In the genomic region with DNA sequence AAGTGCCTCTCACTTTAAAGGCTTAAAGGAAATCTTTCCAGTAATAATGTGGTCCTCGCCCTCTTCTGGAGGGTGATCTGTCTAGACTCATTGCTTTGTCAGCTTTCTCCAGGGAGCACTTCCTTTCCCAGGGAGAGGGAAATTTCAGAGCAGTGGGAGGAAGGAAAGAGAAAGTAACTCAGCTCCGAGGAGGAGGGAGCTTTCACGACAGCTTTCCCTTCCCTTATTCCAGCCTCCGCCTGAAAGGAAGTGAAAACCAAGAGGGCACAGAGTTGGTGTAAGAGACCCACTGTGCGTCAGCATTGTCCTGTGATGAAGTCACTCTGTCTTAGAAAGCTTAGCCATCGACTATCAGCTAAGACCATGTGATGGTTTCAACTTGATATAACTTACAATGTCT, we compare ENCODE assay signal across 12 mouse cellular contexts. TPM values are rescaled to one million over a fixed set of nuclear protein-coding genes. Genes with fewer than 3 reads are reported as not detected.
DNase-seq lines count a peak whose midpoint lies in the region; ATAC-seq lines count a peak whose summit lies in the region.
"Had no signal": no experiment of that assay in that cellular context is flagged by ENCODE, and none has a peak within 500 bp of the region (broad histone marks: within the 10 kb centered on the region; RNA-seq: fewer than 3 reads in every experiment).

No protein-coding gene starts in this region.

- no peak overlapping the region for H3K4me3 ChIP-seq in lung, embryonic 15.5 days
- no peak overlapping the region for H3K4me3 ChIP-seq in heart, embryonic 12.5 days
- no peak overlapping the region for H3K4me3 ChIP-seq in limb, embryonic 10.5 days
- H3K4me3 ChIP-seq: layer of hippocampus, adult 2 months; midbrain, embryonic 13.5 days had no signal

- no peak overlapping the region for H3K27ac ChIP-seq in lung, embryonic 15.5 days
- H3K27ac ChIP-seq in heart, embryonic 12.5 days (ENCODE audit: poor library complexity, severe bottlenecking) = peak overlapping the region; percentile 50
- H3K27ac ChIP-seq in limb, embryonic 10.5 days = no peak overlapping the region
- H3K27ac ChIP-seq: layer of hippocampus, adult 2 months; midbrain, embryonic 13.5 days had no signal

- H3K4me1 ChIP-seq in lung, embryonic 15.5 days = peaks cover 4% of the 10 kb centered on the region; the same call in 1 of the 2 replicates
- peaks cover 24% of the 10 kb centered on the region for H3K4me1 ChIP-seq in heart, embryonic 12.5 days (replicated peaks)
- no peaks in the 10 kb centered on the region for H3K4me1 ChIP-seq in limb, embryonic 10.5 days
- H3K4me1 ChIP-seq: midbrain, embryonic 13.5 days had no signal

- DNase-seq in lung, adult 18-20 months = no peak
- peak; percentile 31 to 44 for DNase-seq in kidney, postnatal 25 days
- peak; percentile 33 for DNase-seq in yolk sac, embryonic 10.5 days (ENCODE audit: low spot score)
- DNase-seq in frontal cortex, postnatal 36 days (ENCODE audit: low spot score in 2 of 2) = no peak
- no peak for DNase-seq in limb, embryonic 10.5 days (ENCODE audit: low spot score)
- DNase-seq: adrenal gland, postnatal 25 days; gastrocnemius, postnatal 10 days had no signal

- H3K9ac ChIP-seq in lung, embryonic 15.5 days = no peak overlapping the region
- H3K9ac ChIP-seq in heart, embryonic 12.5 days = no peak overlapping the region
- H3K9ac ChIP-seq: midbrain, embryonic 13.5 days had no signal

- no peaks in the 10 kb centered on the region for H3K9me3 ChIP-seq in lung, embryonic 15.5 days
- no peaks in the 10 kb centered on the region for H3K9me3 ChIP-seq in heart, embryonic 12.5 days (replicated peaks)
- no peaks in the 10 kb centered on the region for H3K9me3 ChIP-seq in limb, embryonic 10.5 days (replicated peaks)
- H3K9me3 ChIP-seq: midbrain, embryonic 13.5 days had no signal

- H3K4me2 ChIP-seq in lung, embryonic 15.5 days = peak overlapping the region; percentile 13; the same call in 1 of the 2 replicates
- peak overlapping the region; percentile 36 for H3K4me2 ChIP-seq in heart, embryonic 12.5 days
- H3K4me2 ChIP-seq: midbrain, embryonic 13.5 days had no signal

- no peak for ATAC-seq in lung, embryonic 15.5 days (ENCODE audit: borderline replicate concordance, extremely low read depth, low FRiP score, low TSS enrichment)
- ATAC-seq in heart, embryonic 12.5 days (ENCODE audit: insufficient number of reproducible peaks, low FRiP score) = peak; percentile 79
- ATAC-seq in monocyte, adult 5-6 weeks (replicated peaks; ENCODE audit: insufficient number of reproducible peaks, low FRiP score, low TSS enrichment, poor library complexity, severe bottlenecking) = no peak
- ATAC-seq: midbrain, embryonic 13.5 days had no signal

- WGBS in lung, embryonic 15.5 days = 33% methylated on average over 6 of the region's 6 CpGs
- WGBS in heart, embryonic 12.5 days = 26% methylated on average over 6 of the region's 6 CpGs
- WGBS in limb, embryonic 10.5 days = 53% methylated on average over 6 of the region's 6 CpGs

- no peaks in the 10 kb centered on the region for H3K27me3 ChIP-seq in lung, embryonic 15.5 days
- no peaks in the 10 kb centered on the region for H3K27me3 ChIP-seq in heart, embryonic 12.5 days (replicated peaks)
- H3K27me3 ChIP-seq in limb, embryonic 10.5 days (ENCODE audit: low read depth, poor library complexity, severe bottlenecking) = no peaks in the 10 kb centered on the region
- H3K27me3 ChIP-seq: midbrain, embryonic 13.5 days had no signal

- H3K36me3 ChIP-seq in lung, embryonic 15.5 days = no peaks in the 10 kb centered on the region
- no peaks in the 10 kb centered on the region for H3K36me3 ChIP-seq in heart, embryonic 12.5 days
- H3K36me3 ChIP-seq in limb, embryonic 10.5 days = no peaks in the 10 kb centered on the region
- H3K36me3 ChIP-seq: midbrain, embryonic 13.5 days had no signal

RNA-seq across cellular contexts. Expression of a gene that starts 15.3 kb away (rescaled TPM):
- 4.7 and 7.1 TPM in 2 replicates for polyA plus RNA-seq in lung, embryonic 15.5 days (2015; fragmentation: Nextera tagmentation; extraction: Ambion mirVana)
- polyA plus RNA-seq in heart, embryonic 12.5 days (2016; fragmentation: Nextera tagmentation; extraction: Ambion mirVana) = 5.3 and 5.5 TPM in 2 replicates
- total RNA-seq in monocyte, adult 5-6 weeks (2017) = not detected in 3 replicates
- 0.21 and 0.34 TPM in 2 replicates for polyA plus RNA-seq in limb, embryonic 10.5 days (2016; fragmentation: Nextera tagmentation; extraction: Ambion mirVana)

Comparison
In these comparisons a context has a peak if more than half of its experiments do, and no peak if none do; other contexts are left out.
1. DNase-seq: peak in kidney, postnatal 25 days (2 of 2) and yolk sac, embryonic 10.5 days (single experiment); none in lung, adult 18-20 months (0 of 2), frontal cortex, postnatal 36 days (0 of 2) and limb, embryonic 10.5 days (single experiment).